Mouse (Mus musculus) kidney, postnatal 0 days (tissue): ENCODE data around the gene Slc16a5. TPM values are rescaled to one million over a fixed set of nuclear protein-coding genes. Genes with fewer than 3 reads are reported as not detected.
"Not testable (repeated sequence)": the region's sequence is repeated elsewhere in the genome, so short reads cannot be mapped to it uniquely, and the experiment has no call there.

ENCODE experiments used
- ATAC-seq: fragments of 200-750 bp; cut with Nextera tagmentation; replicated peaks from 2 replicates; pipeline ENCODE4 v1.8.0; 2017; ENCODE audit warnings: low read depth, moderate number of reproducible peaks, moderate TSS enrichment, moderate library complexity; ENCODE audit not compliant: low FRiP score
- DNase-seq: peaks from one replicate; pipeline ENCODE4 v3.0.0-alpha.2; 2016; ENCODE audit warnings: low spot score
- H3K27ac ChIP-seq: fragments of 300-500 bp; sonication (generic); 2 replicates; pipeline ENCODE4 v1.5.1; 2014; ENCODE audit warnings: mild to moderate bottlenecking
- H3K27me3 ChIP-seq: fragments of 300-500 bp; sonication (generic); 2 replicates; pipeline ENCODE4 v1.6.1; 2014; ENCODE audit warnings: low read length, mixed read lengths; ENCODE audit not compliant: insufficient read depth
- H3K36me3 ChIP-seq: fragments of 300-500 bp; sonication (generic); 2 replicates; pipeline ENCODE4 v1.6.1; 2014; ENCODE audit warnings: low read length, mixed read lengths; ENCODE audit not compliant: insufficient read depth
- H3K4me1 ChIP-seq: fragments of 300-500 bp; sonication (generic); replicated peaks from 2 replicates; pipeline ENCODE4 v1.6.1; 2014; ENCODE audit warnings: antibody characterized with exemption, low read length, mixed read lengths; ENCODE audit not compliant: insufficient read depth
- H3K4me2 ChIP-seq: fragments of 300-500 bp; sonication (generic); 2 replicates; pipeline ENCODE4 v1.6.1; 2014; ENCODE audit warnings: mild to moderate bottlenecking, low read length, moderate library complexity, mixed read lengths
- H3K4me3 ChIP-seq: fragments of 300-500 bp; sonication (generic); replicated peaks from 2 replicates; pipeline ENCODE4 v1.5.1; 2014; ENCODE audit warnings: low read depth, low read length
- H3K9ac ChIP-seq: fragments of 300-500 bp; sonication (generic); 2 replicates; pipeline ENCODE4 v1.6.1; 2014; ENCODE audit warnings: low read depth, low read length
- H3K9me3 ChIP-seq: fragments of 300-500 bp; sonication (generic); replicated peaks from 2 replicates; pipeline ENCODE4 v1.6.1; 2016; ENCODE audit warnings: low read length, inconsistent platforms, mixed read lengths
- CTCF ChIP-seq: IDR thresholded peaks from 2 replicates; pipeline ENCODE4 v1.5.1; 2016; ENCODE audit warnings: antibody characterized with exemption, low read depth, mild to moderate bottlenecking, moderate library complexity
- WGBS: fragments of 180-500 bp; shearing (Covaris S2); extraction: QIAGEN DNeasy Blood & Tissue Kit; methylation state at CpG from one replicate; pipeline ENCODE4 v1.1.7; 2014; 5-methylcytosine and 5-hydroxymethylcytosine counted together
- polyA plus RNA-seq: library from polyadenylated mRNA; unstranded; fragments of >200 nt; fragmentation: Nextera tagmentation; extraction: Ambion mirVana; gene quantifications from 2 replicates; pipeline ENCODE4 v1.2.1, GENCODE M21; 2015

Slc16a5 gene
- polyA plus RNA-seq, 1 experiment from 2014 or later = 51.1 TPM

- no peaks in the 10 kb centered on the region for H3K36me3 ChIP-seq
- no peaks in the 10 kb centered on the region for H3K9me3 ChIP-seq
- peak; percentile 99 for TF ChIP-seq CTCF
- DNase-seq (peak; percentile 95), ATAC-seq (peak; percentile 38)
- no peak overlapping the region for H3K9ac ChIP-seq
- H3K27ac ChIP-seq = peak overlapping the region; percentile 82
- WGBS = 6% methylated on average over 15 of the region's 15 CpGs
- H3K4me3 ChIP-seq = no peak overlapping the region
- peaks cover 19% of the 10 kb centered on the region; the same call in 1 of the 2 replicates for H3K4me1 ChIP-seq
- H3K4me2 ChIP-seq = peak overlapping the region; percentile 40
- no peaks in the 10 kb centered on the region for H3K27me3 ChIP-seq
Measured at GRCm38 (mm10) chr11:115473626-115474275, 11.5 kb downstream of the Slc16a5 start.

GRCm38 (mm10) chr11:115475025-115475757 is 12.9 kb downstream of the Slc16a5 start, which contains the start of gene Armc7:
Armc7 (plus strand) TSS chr11:115475667.
- WGBS = under 1% methylated on average over 26 of the region's 26 CpGs
- peaks cover 19% of the 10 kb centered on the region; the same call in 1 of the 2 replicates for H3K4me1 ChIP-seq
- H3K4me3 ChIP-seq = peak within 1 kb of the TSS; percentile 82
- peak; percentile 98 for DNase-seq
- peak within 1 kb of the TSS; percentile 87 for H3K9ac ChIP-seq
- no peaks in the 10 kb centered on the region for H3K9me3 ChIP-seq
- peak within 1 kb of the TSS; percentile 98 for H3K4me2 ChIP-seq
- no peaks in the 10 kb centered on the region for H3K36me3 ChIP-seq
- TF ChIP-seq CTCF = no peak; the same call in 1 of the 2 replicates
- H3K27ac ChIP-seq = peak within 1 kb of the TSS; percentile 51
- ATAC-seq = peak; percentile 93
- no peaks in the 10 kb centered on the region for H3K27me3 ChIP-seq

GRCm38 (mm10) chr11:115475758-115476237 is 13.5 kb downstream of the Slc16a5 start:
- no peaks in the 10 kb centered on the region for H3K36me3 ChIP-seq
- peak overlapping the region; percentile 82 for H3K4me3 ChIP-seq
- no peaks in the 10 kb centered on the region for H3K27me3 ChIP-seq
- DNase-seq (no peak), ATAC-seq (no peak; the same call in 1 of the 2 replicates)
- H3K4me1 ChIP-seq = peaks cover 19% of the 10 kb centered on the region; the same call in 1 of the 2 replicates
- no peaks in the 10 kb centered on the region for H3K9me3 ChIP-seq
- peak overlapping the region; percentile 51 for H3K27ac ChIP-seq
- peak overlapping the region; percentile 87 for H3K9ac ChIP-seq
- TF ChIP-seq CTCF = no peak
- 3% methylated on average over 28 of the region's 28 CpGs for WGBS
- peak overlapping the region; percentile 98 for H3K4me2 ChIP-seq

- ATAC-seq, H3K36me3 ChIP-seq, DNase-seq, H3K27ac ChIP-seq, H3K9ac ChIP-seq, H3K9me3 ChIP-seq, H3K27me3 ChIP-seq: not testable (repeated sequence)
- peaks cover 19% of the 10 kb centered on the region; the same call in 1 of the 2 replicates for H3K4me1 ChIP-seq
- 84% methylated on average over 4 of the region's 4 CpGs for WGBS
- H3K4me3 ChIP-seq = peak overlapping the region; percentile 82; the same call in 1 of the 2 replicates
- H3K4me2 ChIP-seq = peak overlapping the region; percentile 98
Measured at GRCm38 (mm10) chr11:115476630-115477029, 14.4 kb downstream of the Slc16a5 start.

- DNase-seq, H3K4me2 ChIP-seq, H3K36me3 ChIP-seq, ATAC-seq, H3K9me3 ChIP-seq, H3K9ac ChIP-seq, H3K4me3 ChIP-seq, H3K27ac ChIP-seq, H3K27me3 ChIP-seq: not testable (repeated sequence)
- WGBS = 85% methylated on average over 7 of the region's 7 CpGs
- peaks cover 19% of the 10 kb centered on the region; the same call in 1 of the 2 replicates for H3K4me1 ChIP-seq
Measured at GRCm38 (mm10) chr11:115477388-115477787, 15.1 kb downstream of the Slc16a5 start.

- Histone ChIP-seq H3K36me3 (no peaks in the 10 kb centered on the region), H3K27me3 (no peaks in the 10 kb centered on the region), H3K9me3 (no peaks in the 10 kb centered on the region), H3K9ac (no peak overlapping the region), H3K27ac (no peak overlapping the region), H3K4me1 (peaks cover 11% of the 10 kb centered on the region; the same call in 1 of the 2 replicates), H3K4me3 (no peak overlapping the region), H3K4me2 (no peak overlapping the region)
- 88% methylated on average over 9 of the region's 9 CpGs for WGBS
- DNase-seq (no peak), ATAC-seq (no peak)
- TF ChIP-seq CTCF = no peak
Measured at GRCm38 (mm10) chr11:115478296-115478938, 16.1 kb downstream of the Slc16a5 start.
